Mouse (Mus musculus) testis, adult 2 months (tissue): ENCODE data around the gene P4ha1. TPM values are rescaled to one million over a fixed set of nuclear protein-coding genes. Genes with fewer than 3 reads are reported as not detected.
"Not testable (repeated sequence)": the region's sequence is repeated elsewhere in the genome, so short reads cannot be mapped to it uniquely, and the experiment has no call there.

Experiments used
- H3K27ac ChIP-seq: fragments of 200-500 bp; 2 replicates; pipeline ENCODE4 v1.5.1; 2012; ENCODE audit warnings: low read depth, low read length; ENCODE audit not compliant: control insufficient read depth, insufficient read depth
- H3K27me3 ChIP-seq: fragments of 200-500 bp; 2 replicates; pipeline ENCODE4 v1.6.1; 2012; ENCODE audit warnings: mild to moderate bottlenecking, low read length, moderate library complexity; ENCODE audit not compliant: control insufficient read depth, insufficient read depth
- H3K36me3 ChIP-seq: fragments of 200-500 bp; 2 replicates; pipeline ENCODE4 v1.6.1; 2012; ENCODE audit warnings: mild to moderate bottlenecking, low read length; ENCODE audit not compliant: control insufficient read depth, insufficient read depth
- H3K4me1 ChIP-seq: fragments of 200-500 bp; 2 replicates; pipeline ENCODE4 v1.6.1; 2012; ENCODE audit warnings: low read length; ENCODE audit not compliant: control insufficient read depth, insufficient read depth
- H3K4me3 ChIP-seq: fragments of 200-500 bp; 2 replicates; pipeline ENCODE4 v1.5.1; 2012; ENCODE audit warnings: low read depth, mild to moderate bottlenecking, low read length, moderate library complexity, mixed read lengths; ENCODE audit not compliant: control insufficient read depth
- CTCF ChIP-seq: fragments of 200-500 bp; IDR thresholded peaks from 2 replicates; pipeline ENCODE4 v1.5.1; 2012; ENCODE audit warnings: low read depth, mild to moderate bottlenecking, inconsistent platforms, low read length, moderate library complexity; ENCODE audit not compliant: control insufficient read depth, insufficient read depth, insufficient replicate concordance
- POLR2A ChIP-seq: fragments of 200-500 bp; IDR thresholded peaks from 2 replicates; pipeline ENCODE4 v1.6.1; 2012; ENCODE audit warnings: low read depth, mild to moderate bottlenecking, inconsistent platforms, low read length, moderate library complexity; ENCODE audit not compliant: control insufficient read depth
- polyA plus RNA-seq: library from polyadenylated mRNA; depleted of rRNA; stranded (reverse); fragments of >200 nt; gene quantifications from 2 replicates; pipeline ENCODE4 v1.2.3, GENCODE M21; 2012

The P4ha1 gene
- polyA plus RNA-seq, 1 experiment = 6.9 TPM

- TF ChIP-seq CTCF (peak; percentile 89; the same call in 1 of the 2 replicates), POLR2A (no peak)
- H3K4me3 ChIP-seq = no peak overlapping the region
- no peaks in the 10 kb centered on the region for H3K4me1 ChIP-seq
- H3K27me3 ChIP-seq = no peaks in the 10 kb centered on the region
- no peaks in the 10 kb centered on the region for H3K36me3 ChIP-seq
- H3K27ac ChIP-seq = no peak overlapping the region
These were observed 26.8 kb upstream of the P4ha1 start for GRCm38 (mm10) chr10:59296261-59296660.

- not testable (repeated sequence) for H3K36me3 ChIP-seq, H3K4me1 ChIP-seq, H3K27me3 ChIP-seq, H3K4me3 ChIP-seq, H3K27ac ChIP-seq
These were observed 20.4 kb upstream of the P4ha1 start for GRCm38 (mm10) chr10:59302671-59303070.

- no peaks in the 10 kb centered on the region for H3K36me3 ChIP-seq
- no peak overlapping the region for H3K27ac ChIP-seq
- H3K4me1 ChIP-seq = no peaks in the 10 kb centered on the region
- H3K27me3 ChIP-seq = no peaks in the 10 kb centered on the region
- no peak for TF ChIP-seq POLR2A
- TF ChIP-seq CTCF = peak; percentile 64; the same call in 1 of the 2 replicates
- H3K4me3 ChIP-seq = no peak overlapping the region
These were observed 13.9 kb upstream of the P4ha1 start for GRCm38 (mm10) chr10:59308993-59309715.

GRCm38 (mm10) chr10:59310124-59310523 lies 13.0 kb upstream of the P4ha1 start:
- Histone ChIP-seq H3K4me1 (no peaks in the 10 kb centered on the region), H3K27ac (no peak overlapping the region), H3K36me3 (no peaks in the 10 kb centered on the region), H3K27me3 (no peaks in the 10 kb centered on the region), H3K4me3 (no peak overlapping the region)
- TF ChIP-seq POLR2A (no peak), CTCF (no peak)

GRCm38 (mm10) chr10:59310691-59311457 lies 12.2 kb upstream of the P4ha1 start:
- Histone ChIP-seq H3K4me1 (no peaks in the 10 kb centered on the region), H3K27me3 (no peaks in the 10 kb centered on the region), H3K4me3 (no peak overlapping the region), H3K36me3 (no peaks in the 10 kb centered on the region), H3K27ac (no peak overlapping the region)
- TF ChIP-seq POLR2A (no peak), CTCF (no peak)

- H3K4me3 ChIP-seq = no peak overlapping the region
These were observed 11.2 kb upstream of the P4ha1 start for GRCm38 (mm10) chr10:59311881-59312280.

GRCm38 (mm10) chr10:59321112-59321511 lies 2.0 kb upstream of the P4ha1 start:
- no peak overlapping the region for H3K4me3 ChIP-seq

More at GRCm38 (mm10) chr10:59311881-59312280, 11.2 kb upstream of the P4ha1 start:
- Histone ChIP-seq H3K36me3 (no peaks in the 10 kb centered on the region), H3K27ac (no peak overlapping the region), H3K4me1 (no peaks in the 10 kb centered on the region), H3K27me3 (no peaks in the 10 kb centered on the region)
- TF ChIP-seq POLR2A (no peak), CTCF (no peak)

More at GRCm38 (mm10) chr10:59321112-59321511, 2.0 kb upstream of the P4ha1 start:
- peaks cover 10% of the 10 kb centered on the region for H3K4me1 ChIP-seq
- no peaks in the 10 kb centered on the region for H3K36me3 ChIP-seq
- no peak overlapping the region for H3K27ac ChIP-seq
- no peaks in the 10 kb centered on the region for H3K27me3 ChIP-seq
- TF ChIP-seq POLR2A (no peak), CTCF (no peak)
